Mouse (Mus musculus): ENCODE measurements around the gene Vps13d.

DNA sequence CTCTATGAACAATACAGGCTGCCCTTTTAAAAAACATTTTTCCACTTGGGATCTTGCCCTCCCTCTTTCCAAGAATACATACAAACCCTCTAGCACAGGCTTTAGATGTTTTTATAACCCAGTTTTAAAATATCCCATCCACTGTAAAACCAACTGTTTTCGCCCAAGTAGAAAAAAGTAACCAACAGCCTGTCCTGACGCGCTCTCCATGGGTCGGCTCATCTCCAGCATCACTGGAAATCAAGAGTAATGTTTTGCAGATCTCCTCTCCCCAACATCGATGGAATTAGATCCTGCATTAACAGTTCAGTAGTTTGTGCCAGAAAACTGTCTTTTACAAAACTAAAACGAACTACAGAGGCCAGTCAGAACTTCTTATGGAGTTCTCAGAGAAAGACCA lies 89.5 kb downstream of the Vps13d start:
- TF ChIP-seq EP300 (IDR thresholded peaks at IDR 0.05): no peak
- TF ChIP-seq CTCF (IDR thresholded peaks at IDR 0.05): no peak
